Mouse (Mus musculus) CD4-positive, CD25-positive, alpha-beta regulatory T cell, adult 4 months (primary cell): ENCODE results near the gene Fn1. TPM values are rescaled to one million over a fixed set of nuclear protein-coding genes. Genes with fewer than 3 reads are reported as not detected.

Experiments
- polyA plus RNA-seq, 2 experiments: library from polyadenylated mRNA; unstranded; fragments of 100-300 nt; shearing (Covaris generic); gene quantifications; one replicate each; pipeline ENCODE4 v1.2.1; 2017

Fn1 gene
- polyA plus RNA-seq, 2 experiments from 2014 or later, result 0.22 to 0.37 TPM

Other genes starting within 250 kb of the Fn1 start
- not detected for gene Abca12, start 238.3 kb downstream of the Fn1 start, polyA plus RNA-seq
- gene Atic, start 96.0 kb downstream of the Fn1 start, polyA plus RNA-seq, result 10 to 100 TPM; 64.3 to 78.8 TPM